Mouse (Mus musculus) embryonic facial prominence, embryonic 11.5 days (tissue): ENCODE measurements around the gene Carmil1. TPM values are rescaled to one million over a fixed set of nuclear protein-coding genes. Genes with fewer than 3 reads are reported as not detected.

Experiments
- ATAC-seq: fragments of 200-750 bp; cut with Nextera tagmentation; replicated peaks from 2 replicates; pipeline ENCODE4 v1.8.0; 2017; ENCODE audit warnings: low read depth; ENCODE audit not compliant: insufficient number of reproducible peaks, low FRiP score, low TSS enrichment
- DNase-seq: peaks from one replicate; pipeline ENCODE4 v3.0.0-alpha.2; 2015; ENCODE audit warnings: low spot score
- H3K27ac ChIP-seq: fragments of 300-500 bp; sonication (generic); replicated peaks from 2 replicates; pipeline ENCODE4 v1.5.1; 2014; ENCODE audit warnings: mild to moderate bottlenecking, low read depth, low read length, control low read depth
- H3K27me3 ChIP-seq: fragments of 300-500 bp; sonication (generic); 2 replicates; pipeline ENCODE4 v1.6.1; 2014; ENCODE audit warnings: mild to moderate bottlenecking, low read length, moderate library complexity, mixed read lengths; ENCODE audit not compliant: control insufficient read depth, insufficient read depth
- H3K36me3 ChIP-seq: fragments of 300-500 bp; sonication (generic); replicated peaks from 2 replicates; pipeline ENCODE4 v1.6.1; 2014; ENCODE audit warnings: low read depth, mild to moderate bottlenecking, low read length, moderate library complexity, mixed read lengths; ENCODE audit not compliant: control insufficient read depth, insufficient read depth
- H3K4me1 ChIP-seq: fragments of 300-500 bp; sonication (generic); 2 replicates; pipeline ENCODE4 v1.6.1; 2014; ENCODE audit warnings: low read length, mixed read lengths; ENCODE audit not compliant: control insufficient read depth, insufficient read depth
- H3K4me2 ChIP-seq: fragments of 300-500 bp; sonication (generic); 2 replicates; pipeline ENCODE4 v1.6.1; 2014; ENCODE audit warnings: low read depth, mild to moderate bottlenecking, control low read depth, low read length, moderate library complexity
- H3K4me3 ChIP-seq: fragments of 300-500 bp; sonication (generic); 2 replicates; pipeline ENCODE4 v1.5.1; 2014; ENCODE audit warnings: low read depth, low read length, control low read depth
- H3K9ac ChIP-seq: fragments of 300-500 bp; sonication (generic); replicated peaks from 2 replicates; pipeline ENCODE4 v1.6.1; 2014; ENCODE audit warnings: mild to moderate bottlenecking, control low read depth, low read length
- H3K9me3 ChIP-seq: fragments of 300-500 bp; sonication (generic); replicated peaks from 2 replicates; pipeline ENCODE4 v1.6.1; 2016; ENCODE audit warnings: mild to moderate bottlenecking, low read length, inconsistent platforms, mixed read lengths; ENCODE audit not compliant: control insufficient read depth
- WGBS: fragments of 180-500 bp; shearing (Covaris S2); extraction: QIAGEN DNeasy Blood & Tissue Kit; methylation state at CpG from one replicate; pipeline ENCODE4 v1.1.7; 2014; 5-methylcytosine and 5-hydroxymethylcytosine counted together
- polyA plus RNA-seq: library from polyadenylated mRNA; unstranded; fragments of >200 nt; fragmentation: Nextera tagmentation; extraction: Ambion mirVana; gene quantifications from 2 replicates; pipeline ENCODE4 v1.2.1, GENCODE M21; 2014

The Carmil1 gene
- polyA plus RNA-seq, 1 experiment from 2014 or later: 25.0 TPM

- no peak overlapping the region for H3K4me2 ChIP-seq
- WGBS: 90% methylated on average over 2 of the region's 2 CpGs
- no peak overlapping the region for H3K9ac ChIP-seq
- no peak overlapping the region for H3K4me3 ChIP-seq
- H3K9me3 ChIP-seq: no peaks in the 10 kb centered on the region
- no peaks in the 10 kb centered on the region for H3K36me3 ChIP-seq
- H3K27ac ChIP-seq: no peak overlapping the region
- ATAC-seq (no peak), DNase-seq (no peak)
- no peaks in the 10 kb centered on the region for H3K4me1 ChIP-seq
- no peaks in the 10 kb centered on the region for H3K27me3 ChIP-seq
These were observed 177.4 kb downstream of the Carmil1 start for GRCm38 (mm10) chr13:24103152-24103551.

GRCm38 (mm10) chr13:24102256-24102655, 178.3 kb downstream of the Carmil1 start:
- DNase-seq: no peak
- Histone ChIP-seq H3K4me1 (no peaks in the 10 kb centered on the region), H3K9ac (no peak overlapping the region), H3K4me3 (no peak overlapping the region), H3K27ac (no peak overlapping the region), H3K27me3 (no peaks in the 10 kb centered on the region), H3K9me3 (no peaks in the 10 kb centered on the region), H3K4me2 (no peak overlapping the region), H3K36me3 (no peaks in the 10 kb centered on the region)
- no peak for ATAC-seq
- 85% methylated on average over 4 of the region's 4 CpGs for WGBS

- Histone ChIP-seq H3K4me2 (no peak overlapping the region), H3K9ac (no peak overlapping the region), H3K4me1 (no peaks in the 10 kb centered on the region), H3K27me3 (no peaks in the 10 kb centered on the region), H3K36me3 (no peaks in the 10 kb centered on the region), H3K27ac (no peak overlapping the region), H3K9me3 (no peaks in the 10 kb centered on the region), H3K4me3 (no peak overlapping the region)
- ATAC-seq: no peak
- DNase-seq: no peak
- WGBS: 72% methylated on average over 11 of the region's 11 CpGs
These were observed 179.2 kb downstream of the Carmil1 start for GRCm38 (mm10) chr13:24101157-24102130.

- 85% methylated on average over 11 of the region's 11 CpGs for WGBS
- no peak overlapping the region for H3K27ac ChIP-seq
- no peaks in the 10 kb centered on the region for H3K36me3 ChIP-seq
- no peak overlapping the region for H3K9ac ChIP-seq
- ATAC-seq (no peak), DNase-seq (peak; percentile 17)
- no peaks in the 10 kb centered on the region for H3K4me1 ChIP-seq
- no peaks in the 10 kb centered on the region for H3K9me3 ChIP-seq
- H3K4me2 ChIP-seq: no peak overlapping the region
- H3K4me3 ChIP-seq: no peak overlapping the region
- H3K27me3 ChIP-seq: no peaks in the 10 kb centered on the region
These were observed 180.0 kb downstream of the Carmil1 start for GRCm38 (mm10) chr13:24100516-24101094.

GRCm38 (mm10) chr13:24096573-24096972, 184.0 kb downstream of the Carmil1 start:
- Histone ChIP-seq H3K4me3 (no peak overlapping the region), H3K36me3 (no peaks in the 10 kb centered on the region), H3K4me2 (no peak overlapping the region), H3K4me1 (no peaks in the 10 kb centered on the region), H3K27ac (no peak overlapping the region), H3K27me3 (no peaks in the 10 kb centered on the region), H3K9me3 (no peaks in the 10 kb centered on the region), H3K9ac (no peak overlapping the region)
- ATAC-seq: no peak
- WGBS: 86% methylated on average over 6 of the region's 6 CpGs
- DNase-seq: no peak

GRCm38 (mm10) chr13:24094825-24095547, 185.6 kb downstream of the Carmil1 start:
- no peak overlapping the region for H3K4me3 ChIP-seq
- 92% methylated on average over 6 of the region's 6 CpGs for WGBS
- no peaks in the 10 kb centered on the region for H3K36me3 ChIP-seq
- H3K27me3 ChIP-seq: no peaks in the 10 kb centered on the region
- H3K4me2 ChIP-seq: no peak overlapping the region
- ATAC-seq: no peak
- no peak for DNase-seq
- no peaks in the 10 kb centered on the region for H3K4me1 ChIP-seq
- H3K27ac ChIP-seq: no peak overlapping the region
- H3K9me3 ChIP-seq: no peaks in the 10 kb centered on the region
- H3K9ac ChIP-seq: no peak overlapping the region

- H3K9ac ChIP-seq: no peak overlapping the region
- no peak for DNase-seq
- H3K4me3 ChIP-seq: no peak overlapping the region
- H3K4me1 ChIP-seq: no peaks in the 10 kb centered on the region
- no peaks in the 10 kb centered on the region for H3K36me3 ChIP-seq
- H3K27ac ChIP-seq: no peak overlapping the region
- no peaks in the 10 kb centered on the region for H3K27me3 ChIP-seq
- ATAC-seq: no peak
- 91% methylated on average over 3 of the region's 3 CpGs for WGBS
- no peak overlapping the region for H3K4me2 ChIP-seq
- no peaks in the 10 kb centered on the region for H3K9me3 ChIP-seq
These were observed 187.5 kb downstream of the Carmil1 start for GRCm38 (mm10) chr13:24093108-24093507.
